Mouse (Mus musculus) C2C12 (cell line): ENCODE data around the gene Aff3. TPM values are rescaled to one million over a fixed set of nuclear protein-coding genes. Genes with fewer than 3 reads are reported as not detected.

Experiments used
- H3K27me3 ChIP-seq: one replicate; pipeline ENCODE4 v1.6.1; 2011; ENCODE audit not compliant: control insufficient read depth, insufficient read depth, insufficient read length
- H3K36me3 ChIP-seq: one replicate; pipeline ENCODE4 v1.6.1; 2011; ENCODE audit not compliant: control insufficient read depth, insufficient read depth
- H3K4me3 ChIP-seq: one replicate; pipeline ENCODE4 v1.5.1; 2011; ENCODE audit warnings: mild to moderate bottlenecking, control low read depth; ENCODE audit not compliant: poor library complexity, insufficient read depth, severe bottlenecking
- H3K79me2 ChIP-seq: one replicate; pipeline ENCODE4 v1.6.1; 2011; ENCODE audit not compliant: control insufficient read depth, insufficient read depth
- H3K79me3 ChIP-seq: one replicate; pipeline ENCODE4 v1.6.1; 2011; ENCODE audit warnings: low read depth, control low read depth
- H3ac ChIP-seq: one replicate; pipeline ENCODE3; 2011; ENCODE audit warnings: low read depth; ENCODE audit not compliant: control insufficient read depth, insufficient read length
- CEBPB ChIP-seq: IDR thresholded peaks from one replicate; pipeline ENCODE4 v1.6.1; 2011; ENCODE audit warnings: low read depth, mild to moderate bottlenecking, control low read depth, moderate library complexity
- CTCF ChIP-seq: IDR thresholded peaks from one replicate; pipeline ENCODE4 v1.5.1; 2011; ENCODE audit not compliant: control insufficient read depth, insufficient read depth, insufficient read length
- FOSL1 ChIP-seq: IDR thresholded peaks from one replicate; pipeline ENCODE4 v1.8.0; 2011; ENCODE audit warnings: mild to moderate bottlenecking, low read length; ENCODE audit not compliant: poor library complexity, insufficient read depth, severe bottlenecking
- MAX ChIP-seq: IDR thresholded peaks from one replicate; pipeline ENCODE4 v1.6.1; 2011; ENCODE audit warnings: mild to moderate bottlenecking, control low read depth
- MYOD1 ChIP-seq: IDR thresholded peaks from one replicate; pipeline ENCODE4 v1.6.1; 2011; ENCODE audit warnings: low read depth; ENCODE audit not compliant: control insufficient read depth, insufficient read length
- MYOG ChIP-seq: IDR thresholded peaks from one replicate; pipeline ENCODE4 v1.6.1; 2011; ENCODE audit not compliant: control insufficient read depth, insufficient read length; ENCODE audit errors: extremely low read depth
- USF1 ChIP-seq: IDR thresholded peaks from one replicate; pipeline ENCODE4 v1.6.1; 2011; ENCODE audit warnings: low read depth, mild to moderate bottlenecking, control low read depth, moderate library complexity
- polyA plus RNA-seq: library from polyadenylated mRNA; unstranded; fragments of >200 nt; fragmentation: generic; extraction: Trizol; gene quantifications from one replicate; pipeline ENCODE4 v1.2.1, GENCODE M21; 2012; ENCODE audit warnings: missing spikeins

Aff3 gene
- polyA plus RNA-seq, 1 experiment: not detected

DNA sequence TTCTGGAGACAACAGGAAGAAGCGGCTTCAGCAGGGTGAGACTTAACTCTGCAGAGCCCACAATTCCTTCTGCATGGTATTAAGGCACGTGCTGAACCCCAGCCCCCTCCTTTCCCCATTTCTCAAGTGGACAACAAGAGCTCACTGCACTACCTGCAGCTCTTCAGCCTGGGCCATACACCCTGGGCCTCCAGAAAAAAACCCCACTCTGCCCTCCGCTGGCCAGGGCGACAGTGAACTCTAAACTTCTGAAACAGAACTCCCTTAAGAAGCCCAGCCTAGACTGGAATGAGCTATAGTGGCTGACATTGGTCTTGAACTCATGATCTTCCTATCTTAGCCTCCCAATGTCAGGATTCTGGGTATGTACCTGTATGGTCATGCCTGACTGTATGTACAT lies 59.3 kb downstream of the Aff3 start:
- no peak overlapping the region for H3ac ChIP-seq

DNA sequence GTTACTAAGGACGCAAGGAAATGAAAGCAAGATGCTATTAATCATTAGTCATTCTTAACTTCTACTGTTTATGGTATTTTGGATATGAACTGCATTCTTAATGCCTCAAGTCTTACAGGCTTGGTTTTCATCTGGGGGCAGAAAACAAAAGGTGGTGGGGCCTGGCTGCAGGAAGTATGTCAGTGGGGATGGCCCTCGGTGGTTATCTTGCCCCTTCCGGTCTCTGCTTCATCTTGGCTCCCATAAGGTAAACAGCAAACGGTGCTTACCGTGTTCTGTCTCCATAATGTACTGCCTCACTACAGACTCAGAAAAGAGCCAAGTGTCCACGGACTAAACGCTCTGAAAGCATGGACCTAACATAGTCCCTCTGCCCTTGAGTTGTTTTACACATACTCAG lies 60.1 kb downstream of the Aff3 start:
- TF ChIP-seq FOSL1: no peak
- TF ChIP-seq CEBPB: no peak
- no peak for TF ChIP-seq USF1
- no peak for TF ChIP-seq CTCF
- no peak for TF ChIP-seq MYOG
- no peak for TF ChIP-seq MYOD1
- TF ChIP-seq MAX: no peak
- H3K36me3 ChIP-seq: no peaks in the 10 kb centered on the region
- peaks cover 3% of the 10 kb centered on the region for H3K27me3 ChIP-seq
- H3K79me3 ChIP-seq: no peaks in the 10 kb centered on the region
- no peak overlapping the region for H3K4me3 ChIP-seq
- no peaks in the 10 kb centered on the region for H3K79me2 ChIP-seq
- H3ac ChIP-seq: no peak overlapping the region

More for the DNA sequence above, 59.3 kb downstream of the Aff3 start:
- Histone ChIP-seq H3K27me3 (peaks cover 3% of the 10 kb centered on the region), H3K79me3 (no peaks in the 10 kb centered on the region), H3K4me3 (no peak overlapping the region), H3K36me3 (no peaks in the 10 kb centered on the region), H3K79me2 (no peaks in the 10 kb centered on the region)
- TF ChIP-seq MYOD1: no peak
- no peak for TF ChIP-seq CEBPB
- no peak for TF ChIP-seq MAX
- TF ChIP-seq USF1: no peak
- TF ChIP-seq MYOG: no peak
- no peak for TF ChIP-seq FOSL1
- TF ChIP-seq CTCF: no peak

DNA sequence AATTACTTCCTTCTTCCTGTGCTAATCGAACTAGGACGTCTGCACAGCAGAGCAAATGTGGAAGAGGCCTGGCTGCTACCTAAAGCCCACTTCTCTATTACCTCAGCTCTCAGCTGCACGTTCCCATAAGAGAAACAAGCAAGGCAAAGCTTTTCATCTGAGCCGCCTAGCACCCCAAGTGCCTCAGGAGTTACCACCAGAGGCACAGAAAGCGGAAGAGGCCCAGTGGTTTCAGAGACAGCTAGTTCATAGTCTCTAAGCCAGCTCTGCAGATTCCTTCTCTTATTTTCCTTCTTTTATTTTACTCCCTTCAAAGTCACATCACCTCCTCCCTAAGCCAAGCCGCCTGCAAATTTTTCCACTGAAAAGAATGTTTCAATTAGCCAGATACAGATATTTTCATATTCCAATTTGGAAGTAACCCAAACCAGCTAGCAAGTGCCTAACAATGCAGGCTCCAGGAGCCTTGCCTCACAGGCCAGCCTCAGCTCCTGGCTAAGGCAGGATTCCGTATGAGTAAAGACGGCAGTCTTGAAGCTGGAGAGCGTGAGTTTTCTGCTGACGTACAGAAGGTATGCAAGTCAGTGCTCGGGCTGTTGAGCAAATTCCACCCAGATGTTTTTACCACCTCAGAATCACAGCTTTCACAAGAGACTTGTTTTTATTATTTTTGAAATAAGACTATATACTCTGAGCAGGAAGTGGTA lies 62.8 kb downstream of the Aff3 start:
- H3ac ChIP-seq: no peak overlapping the region
- H3K79me2 ChIP-seq: no peaks in the 10 kb centered on the region
- H3K36me3 ChIP-seq: no peaks in the 10 kb centered on the region
- no peak for TF ChIP-seq MAX
- no peak for TF ChIP-seq FOSL1
- no peak for TF ChIP-seq CEBPB
- no peak for TF ChIP-seq CTCF
- TF ChIP-seq MYOG: no peak
- no peak for TF ChIP-seq MYOD1
- peaks cover 3% of the 10 kb centered on the region for H3K27me3 ChIP-seq
- H3K4me3 ChIP-seq: no peak overlapping the region
- no peaks in the 10 kb centered on the region for H3K79me3 ChIP-seq

DNA sequence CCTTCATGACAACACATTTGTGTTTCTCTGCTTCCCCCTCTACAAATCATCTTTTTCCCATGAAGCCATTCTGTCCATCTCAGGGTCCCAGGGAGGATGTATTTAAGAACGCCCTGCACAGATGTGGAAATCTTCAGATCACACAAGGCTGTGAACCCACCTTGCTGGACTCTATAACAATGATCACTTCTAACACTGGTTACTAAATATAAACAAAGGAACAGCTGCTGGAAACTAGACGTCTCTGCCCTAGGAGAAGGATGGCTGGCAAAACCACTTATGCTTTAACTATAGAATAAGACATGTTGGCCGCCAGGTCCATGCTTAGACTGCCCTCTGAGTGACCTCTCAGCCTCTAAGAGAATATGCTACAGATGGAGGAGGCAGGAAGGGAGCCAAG lies 69.4 kb downstream of the Aff3 start:
- TF ChIP-seq CEBPB (no peak), USF1 (no peak), MAX (no peak), MYOD1 (no peak), CTCF (no peak), MYOG (no peak), FOSL1 (no peak)
- Histone ChIP-seq H3K79me2 (no peaks in the 10 kb centered on the region), H3ac (no peak overlapping the region), H3K4me3 (no peak overlapping the region), H3K36me3 (no peaks in the 10 kb centered on the region), H3K27me3 (peaks cover 3% of the 10 kb centered on the region), H3K79me3 (no peaks in the 10 kb centered on the region)

DNA sequence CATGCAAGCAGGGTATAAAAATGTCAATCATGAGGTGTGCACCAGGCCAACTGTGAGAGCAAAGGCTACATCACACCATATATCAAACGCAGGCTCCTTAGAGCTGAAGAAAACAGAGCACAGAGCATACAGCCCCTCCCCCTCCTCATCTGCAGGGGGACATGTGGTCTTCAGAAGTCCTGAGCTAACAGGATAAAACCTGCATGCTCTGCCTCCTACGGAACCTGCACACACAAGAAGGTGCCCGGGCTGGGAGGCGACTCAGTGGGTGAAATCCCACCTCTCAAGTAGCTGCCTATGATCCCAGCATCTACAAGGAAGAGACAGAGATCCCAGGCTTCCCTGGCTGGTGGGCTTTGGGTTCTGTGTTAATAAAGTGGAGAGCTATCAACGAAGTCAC lies 70.0 kb downstream of the Aff3 start:
- H3K4me3 ChIP-seq: no peak overlapping the region
- H3K27me3 ChIP-seq: peaks cover 5% of the 10 kb centered on the region
- no peaks in the 10 kb centered on the region for H3K36me3 ChIP-seq
- TF ChIP-seq FOSL1 (no peak), MAX (no peak), CTCF (no peak), USF1 (no peak), CEBPB (no peak), MYOD1 (no peak), MYOG (no peak)
- no peaks in the 10 kb centered on the region for H3K79me2 ChIP-seq
- H3ac ChIP-seq: no peak overlapping the region
- H3K79me3 ChIP-seq: no peaks in the 10 kb centered on the region

DNA sequence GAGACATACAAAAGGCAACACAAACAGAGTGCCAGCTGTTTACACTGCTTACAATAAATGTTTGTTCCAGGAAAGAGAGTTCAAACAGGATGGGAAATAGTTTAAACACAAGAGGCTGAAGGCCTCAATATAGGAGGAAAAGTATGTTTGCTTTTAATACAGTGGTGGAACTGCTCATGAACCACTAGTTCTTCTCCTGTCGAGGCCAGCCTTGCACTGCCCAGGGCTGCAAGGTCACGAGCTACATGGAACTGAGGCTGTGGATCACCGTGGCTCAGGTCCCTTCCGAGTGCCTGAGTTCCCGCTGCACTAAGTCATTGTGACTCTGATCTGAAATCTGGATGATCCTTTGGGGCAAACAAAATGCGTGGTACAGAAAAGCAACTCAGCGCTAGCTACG lies 73.6 kb downstream of the Aff3 start:
- Histone ChIP-seq H3ac (no peak overlapping the region), H3K4me3 (no peak overlapping the region), H3K79me2 (no peaks in the 10 kb centered on the region), H3K27me3 (peaks cover 12% of the 10 kb centered on the region), H3K36me3 (no peaks in the 10 kb centered on the region), H3K79me3 (no peaks in the 10 kb centered on the region)
- TF ChIP-seq MYOG (no peak), CEBPB (no peak), FOSL1 (no peak), MYOD1 (no peak), CTCF (no peak), MAX (no peak), USF1 (no peak)
